Mouse (Mus musculus) bone marrow macrophage, adult 2 months (primary cell): ENCODE measurements at regions not wholly inside any gene's neighbourhood (a gene's known extent, or its start where the extent isn't known, plus 50 kb on each side); places are given as distances from the start of the nearest gene placed in this dataset.

Source experiments
- CTCF ChIP-seq: IDR thresholded peaks from 2 replicates; pipeline ENCODE4 v1.5.1; 2012; ENCODE audit warnings: low read depth, mild to moderate bottlenecking, low read length, moderate library complexity
- POLR2A ChIP-seq: IDR thresholded peaks from 2 replicates; pipeline ENCODE4 v1.6.1; 2012; ENCODE audit warnings: mild to moderate bottlenecking, low read depth, low read length, borderline replicate concordance

DNA sequence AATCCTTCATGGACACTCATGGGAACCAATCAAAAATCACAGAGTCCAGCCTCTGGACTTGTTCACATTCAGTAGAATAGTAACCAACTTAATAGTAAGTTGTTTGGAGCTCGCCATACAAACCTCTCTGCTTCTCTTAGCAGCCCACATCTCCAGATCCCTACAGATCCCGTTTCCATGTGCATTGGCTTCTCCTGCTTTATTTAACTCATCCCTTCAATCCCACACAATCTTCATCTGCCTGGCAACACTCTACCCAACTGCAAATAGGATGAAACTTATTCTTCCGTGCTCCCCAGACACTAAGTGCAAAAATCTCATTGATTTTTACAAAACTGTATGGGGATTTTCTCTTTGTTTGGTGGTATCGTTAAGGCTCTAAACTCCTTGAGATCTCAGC, 206.2 kb upstream of the Tars start:
- TF ChIP-seq CTCF (no peak), POLR2A (no peak)
